Mouse (Mus musculus) fibroblast of lung, adult 2 months (primary cell): ENCODE results near the gene Nktr.

ENCODE experiments used
- DNase-seq: peaks from one replicate; pipeline ENCODE4 v3.0.0-alpha.2; 2011; ENCODE audit warnings: low read depth

The Nktr gene

DNA sequence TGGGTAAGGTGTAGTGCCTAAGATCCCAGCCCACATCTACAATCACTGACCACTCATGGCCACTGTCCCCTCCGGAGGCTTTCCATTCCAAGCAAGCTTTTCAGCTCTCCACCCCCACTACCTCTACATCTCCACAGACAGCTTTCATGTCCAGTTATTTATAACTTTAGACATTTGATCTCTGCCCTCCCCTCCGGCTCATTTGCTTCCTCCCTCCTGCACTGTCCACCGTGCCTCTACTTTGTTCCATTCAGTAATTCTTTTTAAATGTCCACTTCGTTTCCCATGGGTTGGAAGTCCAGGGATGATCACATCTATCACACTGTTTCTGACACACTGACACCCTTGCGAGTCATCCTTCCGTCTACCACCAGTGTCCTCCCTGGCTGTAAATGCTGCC is 11.2 kb upstream of the Nktr start:
- no peak for DNase-seq

DNA sequence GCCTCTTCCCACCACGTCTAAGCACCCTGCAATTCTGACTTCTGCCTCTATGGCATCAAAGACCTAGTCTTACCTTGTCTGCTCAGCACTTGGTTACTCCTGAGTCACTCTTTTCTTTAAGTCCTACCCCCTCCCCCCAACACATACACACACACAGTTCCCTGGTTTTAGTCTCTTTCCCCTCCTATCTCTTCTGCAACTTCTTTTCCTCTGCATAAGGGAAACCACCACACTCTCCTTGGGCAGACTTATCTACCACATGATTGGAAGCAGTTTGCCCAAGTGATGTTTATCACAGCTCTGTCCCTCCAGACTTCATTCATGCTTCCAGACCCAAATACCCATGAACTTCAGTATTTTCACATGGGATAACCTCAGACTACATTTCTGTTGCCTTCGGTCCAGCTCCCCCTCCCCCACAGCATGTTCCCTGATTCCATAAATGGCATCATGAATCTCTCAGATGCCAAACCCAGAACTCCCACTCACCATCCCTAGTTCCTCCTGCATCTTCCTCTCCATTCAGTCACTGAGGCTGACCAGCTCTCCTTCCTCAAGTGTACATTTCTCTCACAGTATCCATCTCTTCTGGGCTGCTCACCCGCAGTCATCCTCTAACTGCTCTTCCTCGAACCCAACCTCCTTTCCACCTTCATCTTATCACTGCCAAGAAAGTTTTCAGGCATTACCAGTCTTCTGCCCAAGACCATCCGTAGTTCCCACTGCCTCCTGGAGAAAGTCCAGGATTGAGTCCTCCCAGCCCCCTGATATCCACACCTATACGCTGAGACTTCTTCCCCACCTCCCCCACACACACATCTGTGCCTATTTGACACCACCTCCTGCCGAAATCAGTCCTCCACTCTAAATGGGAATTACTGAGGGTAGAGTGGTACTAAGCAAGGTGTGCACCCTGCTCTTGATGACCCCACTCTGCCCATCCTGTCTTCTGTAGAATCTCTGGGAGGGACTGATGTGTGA is 10.2 kb upstream of the Nktr start:
- no peak for DNase-seq

DNA sequence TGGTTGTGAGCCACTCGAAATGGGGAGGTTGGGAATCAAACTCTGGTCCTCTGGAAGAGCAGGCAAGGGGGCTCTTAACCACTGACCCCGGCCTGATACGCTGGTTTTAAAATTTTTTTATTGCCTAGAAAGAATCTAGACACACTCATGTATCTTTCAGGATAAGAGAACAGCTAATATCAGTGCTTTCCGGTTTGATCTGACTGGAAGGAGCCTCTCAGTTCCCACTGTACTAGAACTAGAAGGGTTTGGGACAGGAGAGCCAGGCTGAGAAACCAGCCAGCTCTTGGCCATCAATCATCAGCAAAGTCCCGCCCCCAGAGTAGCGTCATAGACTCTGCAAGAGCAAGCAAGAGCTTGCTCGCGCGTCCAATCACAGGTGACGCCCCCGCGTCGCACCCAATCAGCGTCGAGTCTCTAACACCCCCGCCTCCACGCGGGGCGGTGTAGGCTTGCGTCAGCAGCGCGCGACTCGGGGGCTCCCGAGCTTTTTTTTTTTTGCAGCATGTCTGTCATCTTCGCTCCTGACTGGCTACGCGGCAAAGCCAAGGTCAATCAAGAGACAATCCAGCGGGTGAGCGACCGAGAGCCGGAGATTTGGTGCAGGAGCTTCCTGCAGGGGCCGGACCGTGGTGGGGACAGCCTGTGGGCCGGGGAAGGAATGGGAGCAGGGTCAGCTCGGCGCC is 8.9 kb upstream of the Nktr start, which contains the start of gene Ss18l2:
TSS of gene Ss18l2 (plus strand) at position 432 of the 686 bp plus-strand sequence.
- peak; percentile 97 for DNase-seq

DNA sequence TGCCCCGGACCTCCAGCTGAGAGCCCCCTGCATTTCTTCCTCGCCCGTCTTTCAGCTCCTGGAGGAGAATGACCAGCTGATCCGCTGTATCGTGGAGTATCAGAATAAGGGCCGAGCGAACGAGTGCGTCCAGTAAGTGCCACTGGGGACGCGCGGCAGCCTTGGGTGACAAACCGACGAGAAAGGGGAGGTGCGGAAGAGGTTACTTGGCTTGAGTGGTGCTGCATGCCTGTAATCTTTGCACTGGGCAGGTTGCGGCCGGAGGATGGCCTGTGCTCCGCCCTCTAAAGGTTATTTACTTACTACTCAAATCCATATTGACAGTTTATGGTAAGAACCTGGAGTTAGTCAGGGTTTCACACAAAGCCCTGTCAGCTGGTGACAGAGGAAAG is 8.4 kb upstream of the Nktr start:
- no peak for DNase-seq

DNA sequence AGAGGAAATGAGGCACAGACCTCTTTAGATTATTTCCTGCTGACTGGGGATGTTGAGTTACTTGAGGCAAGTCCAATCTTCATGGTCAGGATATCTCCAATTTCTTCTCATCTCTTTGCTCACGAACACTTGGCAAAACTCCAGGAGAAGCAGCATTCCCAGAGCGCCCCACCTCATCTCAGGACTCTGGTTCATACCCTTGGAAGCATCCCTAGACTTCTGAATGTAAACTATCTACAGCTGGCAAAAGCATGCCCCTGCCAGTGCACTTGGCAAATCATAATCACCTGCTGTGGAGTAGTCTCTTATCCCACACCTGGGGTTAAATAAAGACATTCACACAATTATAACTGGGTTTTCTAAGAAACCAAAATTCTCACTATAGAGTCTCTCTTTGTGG is 1.9 kb upstream of the Nktr start:
- DNase-seq, result no peak

DNA sequence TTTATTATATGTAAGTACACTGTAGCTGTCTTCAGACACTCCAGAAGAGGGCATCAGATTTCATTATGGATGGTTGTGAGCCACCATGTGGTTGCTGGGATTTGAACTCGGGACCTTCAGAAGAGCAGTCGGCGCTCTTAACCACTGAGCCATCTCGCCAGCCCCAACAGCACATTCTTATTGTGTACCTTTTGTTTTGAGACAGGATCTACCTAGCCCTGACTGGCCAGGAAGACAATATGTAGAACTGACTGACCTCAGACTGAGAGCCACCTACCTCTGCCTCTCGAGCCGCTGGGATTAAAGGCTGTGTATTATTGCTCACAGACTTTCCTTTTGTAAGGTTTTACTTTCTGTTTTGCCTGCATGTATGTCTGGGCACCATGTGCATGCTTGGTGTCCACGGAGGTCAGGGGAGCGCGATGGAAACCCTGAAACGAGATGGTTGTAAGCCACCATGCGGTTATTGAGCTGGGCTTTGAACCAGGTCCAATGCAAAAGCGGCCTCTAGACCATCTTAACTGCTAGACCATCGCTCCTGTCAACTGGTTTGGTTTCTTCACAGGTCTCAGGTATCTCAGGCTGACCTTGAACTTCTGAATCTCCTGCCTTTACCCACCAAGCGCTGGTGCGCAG is 781 bp upstream of the Nktr start:
- no peak for DNase-seq

DNA sequence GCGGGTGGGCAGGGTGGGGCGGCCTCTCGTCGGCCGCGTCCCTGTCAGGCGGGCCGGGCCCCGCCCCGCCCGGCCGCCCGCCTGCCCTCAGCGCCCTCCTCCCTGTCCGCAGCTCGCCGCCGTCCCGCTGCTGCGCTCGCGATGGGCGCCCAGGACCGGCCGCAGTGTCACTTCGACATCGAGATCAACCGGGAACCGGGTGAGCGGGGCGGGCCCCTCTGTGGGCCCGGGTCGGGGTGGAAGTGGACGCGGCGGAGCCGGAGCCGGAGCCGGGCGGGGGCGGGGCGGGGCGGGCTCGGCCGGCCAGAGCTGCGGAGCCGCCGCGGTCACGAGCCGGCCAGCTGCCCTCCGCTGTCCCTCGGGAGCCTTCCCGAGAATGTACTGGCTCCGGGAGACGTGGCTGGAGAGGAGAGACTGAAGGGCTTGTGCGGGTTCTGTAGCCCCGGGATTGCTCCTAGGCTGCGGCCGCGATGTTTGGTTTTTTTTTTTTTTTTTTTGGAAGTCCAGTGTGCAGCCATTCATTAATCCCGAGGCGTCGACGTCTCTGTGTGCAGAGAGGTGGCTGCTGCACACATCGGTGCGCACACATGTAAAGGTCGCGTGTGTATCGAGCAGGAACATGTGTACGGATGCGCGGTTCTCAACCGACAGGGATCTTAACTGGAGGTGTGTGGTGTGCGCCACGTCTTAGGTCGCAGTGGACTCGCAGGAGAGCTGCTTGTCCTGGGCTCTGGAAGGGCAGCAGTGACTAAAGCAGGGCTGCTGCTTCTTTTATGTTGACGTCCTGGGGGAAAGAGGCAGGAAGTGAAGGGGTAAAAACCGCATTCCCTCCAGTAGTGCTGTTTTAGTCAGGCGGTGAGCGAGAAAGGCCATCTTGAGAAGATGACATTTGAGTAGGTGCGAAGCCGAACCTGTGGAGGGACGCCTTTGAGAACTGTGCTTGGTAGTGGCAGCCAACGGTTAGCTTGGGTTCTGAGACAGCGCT is 670 bp downstream of the Nktr start:
- no peak for DNase-seq

DNA sequence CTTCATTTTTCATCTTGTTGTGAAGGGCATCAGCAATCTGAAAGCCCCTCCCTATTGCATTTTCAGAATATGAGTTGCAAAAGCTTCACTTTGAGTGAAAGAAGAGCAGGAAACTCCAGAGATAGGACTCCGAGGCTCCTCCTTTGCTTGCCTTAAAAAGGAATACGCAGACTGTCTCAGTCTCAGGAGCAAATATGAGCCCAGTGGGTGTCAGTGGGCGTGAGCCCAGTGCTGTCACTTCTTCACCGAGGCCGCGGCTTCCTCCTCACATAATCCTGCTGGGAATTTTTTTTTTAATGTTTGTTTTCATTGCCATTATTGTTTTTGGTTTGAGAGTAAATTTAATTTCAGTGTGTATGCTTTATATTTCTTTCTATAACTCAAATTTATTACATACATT is 21.5 kb downstream of the Nktr start:
- no peak for DNase-seq

DNA sequence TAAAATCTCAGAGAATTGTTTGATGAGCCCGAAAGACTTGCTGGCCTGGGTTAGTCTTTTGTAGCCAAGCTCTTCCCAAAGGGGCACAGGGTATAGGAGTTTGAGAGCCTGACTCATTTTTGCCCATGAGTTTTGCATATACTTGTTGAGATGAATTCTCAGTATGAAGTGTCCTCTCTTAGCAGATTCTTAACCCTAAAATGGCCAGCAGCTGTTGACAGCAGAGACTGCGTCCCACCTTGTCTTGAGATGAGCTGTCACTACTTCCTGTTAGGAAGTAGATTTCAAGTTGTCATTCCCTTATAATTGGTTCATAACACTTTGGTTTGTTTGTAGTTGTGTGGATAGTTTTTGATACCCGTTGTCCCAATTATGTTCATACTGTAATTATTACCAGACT is 22.2 kb downstream of the Nktr start:
- no peak for DNase-seq

DNA sequence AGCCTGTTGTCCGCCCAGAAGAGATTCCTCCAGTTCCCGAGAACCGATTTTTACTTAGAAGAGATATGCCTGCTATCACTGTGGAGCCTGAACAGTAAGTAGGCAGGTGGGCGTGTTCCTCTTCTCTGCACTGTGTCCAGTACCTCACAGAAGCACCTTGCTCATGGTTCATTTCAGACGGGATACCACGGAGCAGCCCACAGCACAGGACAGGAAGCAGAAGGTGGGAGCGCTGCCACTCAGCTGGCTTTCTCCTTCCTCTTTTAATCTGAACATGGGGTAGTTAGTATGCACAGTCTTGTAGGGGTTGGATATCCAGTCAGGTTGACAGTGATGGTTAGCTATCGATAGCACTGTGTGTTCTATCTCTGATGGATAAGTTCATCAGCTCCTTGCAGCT is 25.1 kb downstream of the Nktr start:
- no peak for DNase-seq

DNA sequence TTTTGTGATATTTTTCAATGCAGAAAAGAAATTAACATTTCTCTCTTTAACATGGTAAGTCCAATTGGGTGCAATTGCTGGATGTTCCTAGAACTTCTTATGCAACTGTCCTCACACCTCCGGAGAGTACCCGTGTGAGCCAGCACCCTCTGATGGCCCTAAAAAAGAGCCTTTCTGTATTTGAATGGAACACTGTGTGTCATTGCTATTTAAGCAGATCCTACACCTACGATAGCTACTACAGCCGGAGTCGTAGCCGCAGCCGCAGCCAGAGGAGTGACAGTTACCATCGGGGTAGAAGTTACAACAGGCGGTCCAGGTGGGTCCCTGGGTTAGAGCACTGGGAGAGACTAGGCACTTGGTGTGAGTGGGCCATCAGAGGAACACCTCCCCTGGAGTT is 33.8 kb downstream of the Nktr start:
- DNase-seq, result no peak

DNA sequence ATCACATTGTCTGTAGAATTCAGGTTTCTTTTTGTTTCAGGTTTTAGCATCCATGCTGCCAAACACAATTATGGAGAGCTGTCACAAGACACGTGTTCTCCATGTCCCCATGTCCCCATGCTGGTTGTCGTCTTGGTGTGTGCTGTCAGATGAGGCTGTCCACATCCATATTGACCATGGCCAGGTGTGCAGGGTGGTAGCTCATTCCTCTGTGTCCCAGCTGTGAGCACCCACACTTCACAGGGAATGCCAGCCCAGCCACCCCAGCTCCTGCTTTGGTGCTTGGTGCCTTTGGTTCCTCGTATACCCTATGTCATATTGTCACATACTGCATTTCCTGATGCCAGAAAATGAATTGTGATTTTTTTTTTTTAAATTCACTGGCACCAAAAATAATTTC is 35.7 kb downstream of the Nktr start:
- DNase-seq, result no peak

DNA sequence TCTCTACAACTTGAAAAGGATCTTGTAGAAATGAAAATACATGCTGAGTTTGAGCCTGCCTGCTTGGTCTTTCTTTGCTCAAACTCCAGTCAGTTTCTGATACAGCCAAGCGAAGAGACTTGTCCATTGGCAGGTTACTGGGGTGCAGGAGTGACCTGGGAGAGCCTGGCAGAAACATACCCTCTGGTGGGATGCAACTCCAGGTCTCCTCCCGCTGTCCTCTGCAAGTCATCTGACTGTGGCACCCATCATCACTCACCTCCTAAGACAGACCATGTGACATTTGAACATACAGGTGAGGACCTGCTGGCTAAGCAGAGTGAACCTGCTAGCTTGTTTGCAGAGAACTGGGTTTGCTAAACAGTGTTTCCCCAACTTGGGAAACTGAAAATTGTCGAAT is 37.8 kb downstream of the Nktr start:
- no peak for DNase-seq

DNA sequence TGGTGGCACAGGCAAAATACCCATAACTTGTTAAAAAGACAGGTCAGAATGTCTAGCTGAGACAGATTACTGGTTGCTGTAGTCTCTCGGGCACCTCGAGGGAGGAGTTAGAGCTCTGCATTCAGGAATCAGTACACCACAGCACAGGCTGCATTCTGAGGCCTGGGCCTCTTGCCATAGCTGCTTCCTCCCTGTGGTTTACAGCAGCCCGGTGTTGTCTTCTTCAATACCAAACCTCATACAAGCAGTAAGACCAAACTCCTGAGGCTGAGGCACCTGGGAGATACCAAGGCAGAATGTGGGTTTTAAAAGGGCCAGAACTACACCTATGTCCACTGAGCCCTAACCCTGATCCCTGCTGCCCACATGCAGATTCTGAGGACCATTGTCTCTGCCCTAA is 38.5 kb downstream of the Nktr start:
- DNase-seq, result peak; percentile 25

DNA sequence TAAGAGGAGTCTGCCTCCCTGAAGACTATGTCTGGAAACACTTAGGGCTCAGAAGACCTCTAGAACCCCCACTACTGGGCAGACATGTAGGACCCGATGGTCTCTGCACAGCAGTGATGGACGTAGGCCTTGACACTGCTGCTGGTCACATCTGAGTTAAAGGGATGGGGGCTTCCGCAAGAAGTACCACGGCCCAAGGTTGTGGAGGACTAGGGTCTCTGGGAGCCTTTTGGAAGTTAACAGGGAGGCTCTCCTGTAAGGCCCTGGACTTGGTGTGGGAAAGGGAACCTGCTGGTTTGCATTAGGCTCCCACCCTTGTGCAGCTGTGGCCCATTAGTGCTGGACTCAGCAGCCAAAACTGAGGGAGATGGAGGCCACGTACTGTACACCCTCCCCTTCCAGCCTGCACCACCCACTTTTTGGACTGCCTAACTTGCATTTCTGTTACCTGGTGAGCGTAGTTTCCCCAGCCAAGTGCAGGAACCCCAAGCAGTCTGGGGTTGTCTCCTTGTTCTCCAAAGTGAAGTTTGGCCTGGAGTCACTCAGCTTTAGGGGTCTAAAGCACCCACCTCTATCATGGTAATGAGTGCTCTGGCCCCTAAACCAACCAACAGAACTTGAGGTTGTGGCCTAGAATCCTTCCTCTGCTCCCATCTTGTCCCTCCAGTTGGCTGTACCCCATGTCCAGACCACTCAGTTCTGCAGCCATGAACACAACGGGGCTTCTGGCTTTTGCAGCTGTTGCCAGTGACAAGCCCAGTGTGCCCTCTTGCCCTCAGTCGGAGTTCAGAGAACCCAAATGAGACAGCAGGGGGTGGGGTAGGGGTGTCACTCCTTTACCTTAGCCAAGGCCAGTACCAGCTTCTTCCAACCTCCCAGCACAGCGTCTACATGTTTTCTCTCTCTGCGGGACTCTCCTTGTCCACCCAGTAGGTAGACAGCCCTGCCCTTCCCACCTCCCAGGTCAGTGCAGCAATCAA is 39.2 kb downstream of the Nktr start:
- DNase-seq, result peak; percentile 53

DNA sequence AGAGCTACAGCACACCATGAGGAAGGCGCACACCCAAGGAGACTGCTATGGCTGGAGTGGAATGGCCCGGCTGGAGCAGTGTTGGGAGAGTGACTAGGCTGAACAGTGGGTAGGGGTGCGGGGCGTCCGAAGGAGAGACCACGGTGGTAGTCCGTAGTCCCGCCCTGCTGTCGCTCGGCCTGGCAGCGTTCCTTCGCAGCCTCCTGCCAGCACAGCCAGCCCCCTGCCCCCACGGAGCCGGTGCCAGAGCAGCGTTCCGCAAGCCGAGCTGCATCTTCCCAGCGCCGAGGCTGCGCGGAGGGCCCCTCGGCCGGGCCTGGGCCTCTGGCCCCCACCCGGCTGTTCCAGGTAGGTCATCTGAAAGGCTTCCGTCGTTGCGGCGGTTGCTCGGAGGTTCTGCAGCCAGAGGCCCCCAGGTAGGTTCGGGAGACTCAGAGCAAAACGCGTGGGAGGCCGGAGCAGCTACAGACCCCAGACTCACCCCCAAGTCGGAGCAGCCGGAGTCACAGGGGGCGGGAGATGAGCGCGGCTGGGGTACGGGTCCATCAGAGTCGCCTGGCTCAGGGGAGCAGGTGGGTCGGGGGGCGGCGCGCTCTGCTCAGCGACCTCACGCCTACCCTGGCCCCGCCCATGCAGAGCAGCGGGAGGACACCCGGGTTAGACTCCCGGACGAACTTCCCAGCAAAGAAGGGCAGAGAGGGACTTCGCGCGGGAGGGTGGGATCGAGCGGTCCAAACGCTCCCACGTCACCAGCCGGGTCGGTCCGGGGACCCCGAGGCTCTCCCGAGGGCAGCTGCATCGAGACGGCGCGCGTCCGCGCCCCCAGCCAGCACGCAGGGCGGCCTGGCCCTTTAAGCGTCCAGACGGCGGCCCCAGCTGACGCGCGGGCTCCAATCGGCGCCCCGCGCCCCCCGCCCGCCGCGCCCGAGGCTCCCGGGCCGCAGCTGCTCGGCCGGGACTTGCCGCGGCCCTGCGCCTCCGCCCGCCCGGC is 40.4 kb downstream of the Nktr start, which contains the start of gene Zfp651:
TSS of gene Zfp651 (plus strand) at position 240 of the 991 bp plus-strand sequence.
- DNase-seq, result peak; percentile 22

DNA sequence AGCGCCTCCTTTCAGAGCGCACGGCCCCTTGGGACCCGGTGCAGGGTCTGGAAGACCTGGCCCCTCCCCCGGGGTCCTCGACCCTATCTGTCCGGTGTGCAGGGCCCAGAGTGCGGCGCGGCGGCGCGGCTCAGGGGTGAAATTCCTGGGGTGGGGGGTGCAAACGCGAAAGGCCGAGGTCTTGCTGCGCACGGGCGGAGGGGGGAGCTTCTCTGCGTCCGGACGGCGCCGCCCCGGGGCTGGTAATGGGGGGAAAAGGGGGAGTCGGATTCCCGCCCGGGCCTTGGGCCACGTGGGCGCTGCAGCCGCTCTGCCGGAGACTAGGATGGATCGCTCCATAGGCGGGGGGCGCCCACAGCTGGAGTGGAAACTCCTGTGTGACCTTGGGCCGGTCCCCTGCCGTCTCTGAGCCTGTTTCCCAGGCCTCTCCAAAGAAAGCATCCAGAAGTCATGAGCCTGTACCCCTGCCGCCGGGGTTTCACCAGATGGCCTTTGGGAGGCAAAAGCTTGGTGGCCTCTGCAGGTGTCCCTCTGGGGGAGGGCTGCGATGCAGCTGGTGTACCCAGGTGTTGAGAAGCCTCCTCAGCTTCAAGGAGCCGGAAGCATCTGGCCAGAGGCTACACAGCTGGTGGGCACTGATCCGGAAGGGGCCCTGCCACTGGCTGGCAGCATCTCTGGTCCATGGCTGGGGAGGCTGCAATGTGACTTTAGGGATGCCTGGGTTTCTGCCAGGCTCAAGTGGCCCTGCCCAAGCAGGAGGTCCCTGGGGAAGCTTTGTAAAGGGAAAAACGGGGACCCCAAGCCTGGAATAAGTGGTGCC is 41.5 kb downstream of the Nktr start:
- peak; percentile 19 for DNase-seq

DNA sequence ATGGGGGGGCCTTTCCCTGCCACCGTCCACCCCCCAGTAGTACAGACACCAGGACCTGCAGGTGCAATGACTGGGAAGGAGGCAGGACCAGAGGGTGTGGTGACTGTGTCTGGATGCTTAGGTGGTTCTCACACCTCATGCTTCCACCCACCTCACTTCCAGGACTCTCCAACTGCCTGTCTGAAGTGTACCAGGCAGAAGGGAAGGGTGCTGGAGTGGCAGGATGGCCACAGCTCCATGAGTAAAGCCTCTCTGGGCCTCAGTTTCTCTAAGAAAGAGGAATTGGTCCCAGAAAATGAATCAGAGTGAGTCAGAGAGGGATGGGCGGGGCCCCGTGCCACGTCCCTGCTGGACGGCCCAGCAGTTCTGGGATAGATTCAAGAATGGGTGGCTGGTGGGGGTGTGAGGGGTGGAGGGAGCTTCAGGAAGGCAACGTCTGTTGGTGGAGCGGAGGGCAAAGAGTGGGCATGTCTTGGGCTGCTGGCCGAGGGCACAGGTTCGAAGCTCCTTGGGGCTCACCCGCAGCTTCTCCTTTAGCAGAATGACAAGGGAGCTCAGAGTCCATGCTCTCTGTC is 42.2 kb downstream of the Nktr start:
- peak; percentile 46 for DNase-seq
